Mouse (Mus musculus) spleen, postnatal 36 days (tissue): ENCODE results near the gene Slc38a9.
A peak's percentile ranks its signal among the peaks of the same experiment; 100 is the strongest.

ENCODE experiments used
- DNase-seq, 2 experiments: peaks; one replicate each; pipeline ENCODE4 v3.0.0; 2022; ENCODE audit warnings: low spot score in 2 of 2, mixed read lengths in 1 of 2

The Slc38a9 gene

DNA sequence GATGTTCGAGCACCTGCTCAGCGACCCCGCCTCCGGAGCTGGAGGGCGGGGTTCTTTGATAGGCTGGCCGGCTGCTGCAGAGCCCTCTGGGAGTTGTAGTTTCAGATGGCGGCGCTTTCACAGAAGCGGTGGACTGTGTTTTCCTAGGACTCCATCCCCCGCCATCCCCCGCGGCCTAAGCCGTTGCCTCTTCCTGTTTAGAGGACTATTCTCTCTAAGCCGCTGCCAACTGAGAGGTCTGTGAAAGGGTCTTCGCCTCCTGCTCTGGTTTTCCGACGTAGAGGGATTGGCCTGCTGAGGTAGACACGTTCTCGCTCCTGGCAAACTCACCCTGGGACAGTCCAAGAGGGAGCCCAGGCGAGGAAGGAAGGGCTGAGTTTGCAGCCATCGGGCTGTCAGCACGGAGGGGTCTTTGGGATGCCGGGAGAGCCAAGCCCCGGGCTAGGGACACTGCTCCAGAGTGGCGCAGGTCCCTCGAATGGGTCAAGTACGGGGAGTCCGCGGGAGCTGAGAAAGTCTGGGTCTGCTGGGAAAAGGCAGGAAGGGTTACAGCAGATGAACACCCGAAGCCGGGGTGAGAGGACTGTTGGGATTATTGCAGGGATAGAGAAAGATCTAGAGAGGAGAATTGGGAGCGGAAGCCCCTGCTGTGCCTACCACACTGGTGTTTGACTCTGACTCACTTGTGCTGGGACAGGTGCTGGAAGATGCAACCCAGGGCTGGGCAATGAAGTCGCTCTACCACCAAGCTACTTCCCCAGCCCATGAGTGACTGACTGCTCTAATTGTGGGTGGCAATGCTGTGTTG, at the start of gene Slc38a9:
Slc38a9 (plus strand) TSS at position 178 of the 808 bp plus-strand sequence.
- peak; percentile 94 for DNase-seq

DNA sequence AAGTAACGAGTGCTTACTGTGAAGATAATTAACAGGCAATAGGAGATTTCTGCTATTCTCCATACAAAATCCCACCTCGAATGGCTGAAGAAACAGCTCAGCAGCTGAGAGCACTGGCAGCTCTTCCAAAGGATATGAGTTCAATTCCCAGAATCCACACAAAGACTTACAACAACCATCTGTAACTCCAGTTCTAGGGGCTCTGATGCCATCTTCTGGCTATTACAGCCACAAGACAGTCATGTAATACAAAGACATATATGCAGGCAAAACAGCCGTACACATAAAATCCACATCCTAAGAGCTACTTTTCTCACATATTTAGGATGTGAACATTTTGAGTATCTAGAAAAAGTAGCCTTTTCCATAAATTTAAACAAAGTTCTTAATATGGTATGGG, 39.0 kb upstream of the Slc38a9 start:
- DNase-seq: no peak

DNA sequence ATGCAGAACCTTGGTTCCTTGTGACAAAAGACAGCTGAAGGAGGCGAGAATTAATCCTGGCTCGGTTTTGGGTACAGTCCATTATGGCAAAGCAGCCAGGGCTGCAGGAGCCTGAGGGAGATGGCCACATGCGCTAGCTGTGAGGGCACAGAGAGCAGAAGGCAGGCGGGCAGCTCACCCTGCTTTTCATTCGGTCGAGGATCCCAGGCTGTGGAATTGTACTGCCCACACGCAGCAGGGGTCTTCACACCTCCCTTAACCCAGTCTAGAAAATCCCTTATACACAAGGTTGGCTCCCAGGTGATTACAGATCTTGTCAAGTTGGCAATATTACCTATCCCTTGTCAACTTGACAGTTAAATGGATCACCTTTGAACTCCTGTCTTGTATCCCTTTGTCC, 36.9 kb upstream of the Slc38a9 start:
- no peak for DNase-seq

DNA sequence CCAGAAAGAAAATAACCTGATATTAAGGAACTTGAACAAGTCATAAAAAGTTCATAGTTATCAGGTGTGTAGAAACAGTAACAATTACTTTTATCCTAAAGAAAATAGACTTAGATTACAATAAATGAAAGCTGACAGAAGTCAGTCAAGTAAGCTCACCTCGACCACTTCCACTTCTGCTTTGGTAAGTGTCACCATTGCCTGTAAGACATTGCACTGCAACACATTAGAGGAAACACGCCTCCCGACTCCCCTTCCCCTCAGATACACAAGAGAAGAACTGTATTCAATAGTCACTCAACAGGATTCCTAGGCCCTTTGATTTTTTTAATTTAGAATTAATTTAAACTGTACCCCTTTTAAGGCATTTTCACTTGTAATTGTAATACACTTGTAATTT, 35.9 kb upstream of the Slc38a9 start:
- DNase-seq: peak in 1 of 2 experiments; percentile 19

DNA sequence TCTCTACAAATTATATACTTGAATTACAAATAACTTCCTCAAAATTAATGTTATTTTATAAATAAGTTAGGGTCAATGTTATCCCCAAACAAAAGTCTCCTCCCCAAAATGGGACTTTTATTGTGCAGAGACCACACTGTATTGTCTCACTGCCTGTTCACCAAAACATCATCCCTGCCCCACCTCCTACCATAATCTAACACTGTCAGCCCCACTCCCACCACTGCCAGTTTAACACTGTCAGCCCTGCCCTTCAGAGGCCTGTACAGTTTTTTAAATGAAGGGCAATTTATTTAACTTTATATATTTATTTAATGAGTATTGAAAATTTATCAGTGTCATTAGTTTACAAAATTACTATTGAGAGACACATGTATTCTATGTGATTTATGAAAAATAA, 35.0 kb upstream of the Slc38a9 start:
- no peak for DNase-seq

DNA sequence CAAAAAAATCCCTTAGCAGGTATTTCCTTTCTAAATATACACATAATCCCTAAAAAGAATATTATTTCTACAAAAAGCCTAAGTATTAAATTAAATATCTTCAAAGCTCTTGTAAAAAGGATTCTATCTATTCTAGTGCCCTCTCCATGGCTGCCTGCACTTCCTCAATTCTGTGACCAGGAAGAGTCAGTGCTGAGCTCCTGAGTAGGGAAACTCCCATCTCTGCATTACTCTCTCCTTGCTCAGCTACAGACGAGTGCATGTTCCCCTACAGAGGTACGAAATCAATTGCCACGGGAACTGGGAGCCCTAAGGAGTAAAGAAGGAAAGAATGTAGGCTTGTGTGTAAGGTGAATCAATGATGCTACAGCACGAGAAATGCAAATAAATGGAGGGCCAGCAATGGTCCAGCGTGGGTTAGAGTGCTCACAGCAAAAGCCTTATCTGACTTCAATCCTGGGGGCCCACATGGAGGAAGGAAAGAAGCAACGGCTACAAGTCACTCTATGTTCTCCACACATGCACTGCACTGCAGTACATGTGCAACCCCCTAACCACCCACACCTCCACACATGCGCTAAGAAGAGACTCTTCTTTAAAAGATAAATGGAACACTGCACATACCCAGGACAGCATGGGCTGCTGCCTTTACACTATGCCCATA, 25.2 kb upstream of the Slc38a9 start:
- DNase-seq: no peak

DNA sequence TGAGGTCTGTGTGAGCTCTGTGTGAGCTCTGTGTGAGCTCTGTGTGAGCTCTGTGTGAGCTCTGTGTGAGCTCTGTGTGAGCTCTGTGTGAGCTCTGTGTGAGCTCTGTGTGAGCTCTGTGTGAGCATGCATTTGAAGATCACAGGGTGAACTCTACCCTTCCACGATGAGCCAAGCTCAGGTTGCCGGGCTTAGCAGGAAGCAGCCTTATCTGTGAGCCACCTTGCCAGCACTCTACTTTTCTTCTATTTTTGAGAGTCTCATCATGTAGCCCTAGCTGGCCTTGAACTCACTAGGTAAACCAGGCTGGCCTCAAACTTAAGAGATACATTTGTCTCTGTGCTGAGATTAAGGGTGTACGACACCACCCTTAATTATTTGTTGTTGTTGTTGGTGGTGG, 24.1 kb upstream of the Slc38a9 start:
- no peak for DNase-seq

DNA sequence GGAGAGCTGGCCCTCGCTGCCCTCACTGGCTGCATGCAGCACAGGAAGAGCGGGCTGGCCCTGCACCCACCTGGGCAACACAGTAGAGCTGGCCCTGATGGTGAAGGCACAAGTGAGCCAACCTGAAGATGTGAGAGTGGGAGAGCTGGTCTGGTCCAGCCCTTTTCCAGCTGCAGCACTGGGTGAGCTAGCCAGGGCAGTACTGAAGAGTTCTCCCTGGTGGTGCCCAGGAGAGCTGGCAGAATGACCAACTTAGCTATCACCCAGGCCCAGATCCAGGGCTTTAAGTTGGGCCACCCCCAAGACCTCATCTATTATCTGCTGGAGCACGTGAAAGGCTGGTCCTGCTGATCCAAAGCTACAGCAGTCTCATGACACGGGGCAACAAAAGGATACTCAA, 21.4 kb upstream of the Slc38a9 start:
- peak; percentile 18 to 42 for DNase-seq

DNA sequence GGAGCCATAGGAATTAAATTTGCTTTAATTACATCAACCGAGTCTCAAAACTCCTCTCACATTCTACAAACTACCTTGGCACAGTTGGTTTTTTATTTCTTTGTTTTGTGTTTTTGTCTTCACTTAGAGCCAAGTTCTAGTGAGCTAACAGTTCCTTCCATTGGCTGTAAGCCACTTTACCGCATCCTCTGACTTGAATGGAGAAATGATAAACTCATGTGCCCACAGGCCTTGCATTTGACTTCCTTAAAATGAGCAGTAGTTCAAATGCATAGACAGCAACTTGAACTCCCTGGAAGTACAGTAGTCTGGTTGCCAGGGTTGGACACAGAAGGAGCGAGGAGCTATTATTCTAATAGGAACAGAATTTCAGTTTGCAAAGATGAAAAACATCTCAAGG, 17.7 kb upstream of the Slc38a9 start:
- no peak for DNase-seq

DNA sequence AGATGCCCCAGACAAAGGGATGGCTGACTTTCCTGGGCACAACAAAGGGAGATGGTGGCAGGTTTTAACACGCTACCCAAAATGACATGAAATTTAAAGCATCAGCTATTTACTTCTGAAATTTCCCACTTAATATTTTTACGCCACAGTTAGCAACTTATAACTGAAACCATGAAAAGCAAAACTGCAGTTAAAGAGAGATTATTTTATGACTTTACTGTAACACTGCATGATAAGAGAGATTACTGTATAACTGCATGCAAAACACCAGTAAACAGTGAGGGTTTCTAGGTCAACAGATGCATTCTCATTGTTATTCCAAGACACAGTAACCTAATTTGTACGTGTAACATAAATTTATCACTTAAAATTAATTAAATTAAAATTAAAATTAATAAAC, 15.6 kb upstream of the Slc38a9 start:
- DNase-seq: no peak

DNA sequence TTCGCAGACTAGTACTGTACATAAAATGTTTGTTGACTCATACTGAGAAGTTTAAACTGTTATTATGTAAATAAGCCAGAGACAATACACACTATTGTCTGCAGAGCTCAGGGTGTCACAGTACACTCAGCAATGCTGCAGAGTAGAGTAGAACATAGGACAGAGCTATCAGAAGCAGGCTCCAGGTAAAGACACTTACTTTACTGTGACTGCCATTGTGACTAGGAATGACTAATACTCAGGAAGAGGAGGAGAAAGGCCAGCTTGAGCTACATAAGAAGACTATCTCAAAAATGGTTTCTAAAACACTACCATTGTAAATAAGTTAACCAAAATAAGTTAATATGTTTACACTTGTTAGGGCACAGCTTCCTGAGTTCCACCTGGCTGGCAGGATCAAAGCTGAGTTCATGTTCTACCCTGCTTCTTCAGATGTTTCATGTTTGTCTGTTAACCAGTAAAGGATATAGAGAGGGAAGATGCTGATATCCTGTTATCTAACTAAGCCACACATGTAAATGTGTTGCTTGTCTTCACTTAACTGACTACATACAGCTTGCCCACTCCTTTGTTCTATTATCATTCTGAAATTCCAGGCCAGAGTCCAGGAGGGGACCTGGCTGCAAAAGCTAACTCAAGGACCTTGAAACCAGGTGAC, 14.9 kb upstream of the Slc38a9 start:
- DNase-seq: no peak

DNA sequence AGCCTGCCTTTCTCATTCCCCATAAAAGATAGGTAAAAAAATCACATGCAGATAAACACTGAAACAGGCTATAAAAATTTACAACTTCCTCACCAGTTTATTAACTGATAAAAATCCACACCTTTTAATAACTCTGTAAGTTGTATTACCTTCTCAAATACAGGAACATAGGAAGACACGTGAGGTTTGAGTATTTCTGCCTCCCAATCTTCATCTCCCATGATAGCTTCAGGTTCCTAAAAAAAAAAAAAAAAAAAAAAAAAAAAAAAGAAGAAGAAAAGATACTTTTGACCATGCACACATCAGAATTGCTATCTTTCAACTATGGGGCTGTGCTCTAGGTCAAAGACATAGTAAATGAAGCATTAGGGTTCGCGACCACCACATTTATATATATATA, 9.4 kb upstream of the Slc38a9 start:
- no peak for DNase-seq

DNA sequence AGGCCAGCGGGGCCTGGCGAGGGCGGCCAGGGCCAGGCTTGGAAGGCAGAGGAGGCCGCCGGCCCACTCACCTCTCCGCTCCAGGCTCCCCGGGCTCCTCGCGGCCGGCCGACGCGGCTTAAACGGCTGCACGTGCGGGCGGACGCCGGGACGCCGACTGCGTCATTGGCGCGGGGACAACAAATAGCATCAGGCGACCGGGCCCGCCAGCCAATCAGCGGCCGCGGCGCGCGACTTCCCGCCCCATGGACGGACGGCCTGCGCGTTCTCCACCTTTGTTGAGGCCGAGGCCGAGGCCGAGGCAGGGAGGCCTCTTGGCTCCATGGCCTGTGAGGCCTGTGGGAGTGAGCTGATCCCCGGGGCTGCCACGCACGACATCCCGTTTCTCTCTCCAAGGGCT, 8.3 kb upstream of the Slc38a9 start, which contains the start of gene Ddx4:
Ddx4 (minus strand) TSS at position 271 of the 400 bp plus-strand sequence.
- DNase-seq: no peak

DNA sequence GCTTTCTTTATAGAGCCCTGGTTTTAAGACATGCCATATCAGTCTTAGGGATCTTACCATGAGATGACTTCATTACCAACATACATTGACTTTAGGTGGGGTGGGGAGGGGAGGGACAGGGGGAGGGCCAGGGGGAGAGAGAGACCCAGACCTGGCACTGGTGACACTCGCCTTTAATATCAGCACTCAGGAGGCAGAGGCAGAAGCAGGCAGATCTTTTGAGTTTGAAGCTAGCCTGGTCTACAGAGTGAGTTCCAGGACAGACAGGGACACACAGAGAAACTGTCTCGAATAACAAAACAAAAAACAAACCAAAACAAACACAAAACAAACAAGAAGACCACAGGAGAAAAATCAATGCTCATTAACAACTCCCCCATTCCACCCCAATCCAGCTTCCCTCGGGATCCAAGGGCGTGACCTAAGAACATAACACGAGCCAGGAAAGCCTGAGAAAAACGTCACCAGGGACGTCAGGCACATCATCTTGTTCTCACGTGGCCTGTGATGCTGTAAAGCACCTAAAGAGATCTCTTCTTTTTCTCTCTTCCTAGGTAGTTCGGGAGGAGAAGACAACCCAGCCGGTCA, 471 bp upstream of the Slc38a9 start:
- no peak for DNase-seq

DNA sequence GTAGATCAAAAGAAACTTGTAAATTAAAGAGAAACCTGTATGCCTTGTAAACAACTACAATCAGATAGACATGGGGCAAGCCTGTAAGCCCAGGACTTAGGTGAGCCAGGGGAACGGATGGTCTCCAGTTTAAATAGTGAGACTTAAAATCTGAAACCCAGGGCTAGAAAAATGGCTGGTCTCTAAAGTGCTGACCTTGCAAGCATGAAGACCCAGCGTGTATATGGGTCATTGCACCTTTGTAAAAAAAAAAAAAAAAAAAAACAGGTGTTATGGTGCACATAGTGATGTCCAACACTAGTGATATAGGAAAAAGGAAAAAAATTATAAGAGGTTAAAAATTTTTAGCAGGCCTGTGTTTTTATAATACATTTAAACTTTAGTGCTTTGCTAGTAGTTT, 1.1 kb downstream of the Slc38a9 start:
- no peak for DNase-seq

DNA sequence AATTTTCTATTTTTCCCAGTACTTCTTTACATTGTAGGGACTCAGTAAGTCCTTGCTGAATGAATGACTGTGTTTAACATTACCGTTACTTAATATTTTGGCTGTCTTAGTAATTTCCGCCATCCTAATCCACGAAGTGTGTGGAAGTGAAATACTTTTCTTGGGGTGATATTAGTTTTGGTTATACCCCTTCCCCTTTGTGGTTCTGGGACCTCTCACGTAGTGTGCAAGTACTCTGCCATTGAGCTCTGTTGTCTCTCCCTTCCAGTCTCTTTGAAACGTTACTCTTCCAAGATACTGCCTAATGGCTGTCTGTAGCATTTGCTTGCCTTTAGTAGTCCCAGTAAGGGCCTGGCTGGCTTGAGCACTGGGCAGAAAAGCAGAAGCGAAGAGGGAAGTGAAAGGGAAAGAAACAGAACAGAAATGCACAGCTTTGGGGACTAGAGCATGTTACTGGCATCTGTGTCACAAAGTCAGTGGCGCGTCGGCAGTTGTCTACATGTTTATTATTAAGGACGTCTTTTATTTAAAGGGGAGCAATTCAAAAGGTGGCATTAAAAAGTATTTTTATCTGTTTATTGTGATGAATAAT, 6.0 kb downstream of the Slc38a9 start:
- peak; percentile 73 to 77 for DNase-seq

DNA sequence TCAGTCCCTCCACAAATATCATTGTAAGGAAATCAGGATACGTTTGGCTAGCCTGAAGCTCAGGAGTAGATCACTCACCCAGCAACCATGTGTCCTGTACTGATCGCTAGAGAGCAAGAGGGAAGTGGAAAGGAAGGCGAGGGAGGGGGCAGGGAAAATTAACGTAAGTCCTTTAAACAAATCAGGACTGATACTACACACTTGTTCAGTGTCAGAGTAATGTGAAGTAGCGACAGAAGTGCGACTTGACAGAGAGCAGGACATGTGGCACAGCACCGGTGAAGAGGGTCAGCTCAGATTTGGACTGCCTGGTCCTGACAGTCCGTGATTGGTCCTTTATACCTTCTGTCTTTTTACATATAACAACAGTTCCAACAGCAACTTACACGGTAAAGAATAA, 6.7 kb downstream of the Slc38a9 start:
- DNase-seq: peak; percentile 53 to 65

DNA sequence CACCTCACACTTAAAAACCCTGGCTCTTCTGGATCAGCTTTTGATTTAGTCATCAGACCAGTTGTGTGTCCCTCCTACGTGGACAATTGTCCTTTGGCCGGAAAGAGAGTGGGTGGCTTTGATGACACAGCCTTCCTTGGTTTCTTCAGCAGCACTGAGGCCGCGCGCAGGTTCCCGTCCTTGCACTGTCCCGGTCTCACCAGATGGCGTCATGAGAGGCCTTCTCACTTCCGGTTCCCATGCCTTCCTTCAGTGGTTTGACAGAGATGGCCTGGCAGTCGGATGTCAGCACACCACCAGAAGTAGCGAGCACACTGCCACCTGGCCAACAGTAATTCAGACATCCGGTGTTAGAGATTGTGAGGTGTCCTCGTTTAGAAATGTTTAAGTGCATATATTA, 11.2 kb downstream of the Slc38a9 start:
- no peak for DNase-seq

DNA sequence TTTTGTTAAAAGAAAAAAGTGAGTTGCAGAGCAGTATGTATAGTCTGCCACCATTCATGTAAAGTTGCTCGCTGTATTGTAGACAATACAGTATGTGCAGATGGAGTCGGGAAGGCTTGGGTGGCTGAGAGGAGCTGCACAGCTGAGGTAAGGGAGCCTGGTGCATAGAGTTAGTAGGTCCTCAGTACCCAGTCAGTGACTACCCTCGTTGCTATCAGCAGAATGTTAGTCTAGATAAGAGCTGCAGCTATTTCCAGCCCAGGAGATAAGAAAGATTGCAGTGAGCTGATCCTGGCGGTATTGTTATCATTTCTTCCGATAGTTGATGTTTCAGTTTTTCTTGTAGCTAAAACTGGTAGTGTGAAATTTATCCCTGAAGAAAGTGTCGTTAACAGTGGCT, 12.2 kb downstream of the Slc38a9 start:
- DNase-seq: no peak

DNA sequence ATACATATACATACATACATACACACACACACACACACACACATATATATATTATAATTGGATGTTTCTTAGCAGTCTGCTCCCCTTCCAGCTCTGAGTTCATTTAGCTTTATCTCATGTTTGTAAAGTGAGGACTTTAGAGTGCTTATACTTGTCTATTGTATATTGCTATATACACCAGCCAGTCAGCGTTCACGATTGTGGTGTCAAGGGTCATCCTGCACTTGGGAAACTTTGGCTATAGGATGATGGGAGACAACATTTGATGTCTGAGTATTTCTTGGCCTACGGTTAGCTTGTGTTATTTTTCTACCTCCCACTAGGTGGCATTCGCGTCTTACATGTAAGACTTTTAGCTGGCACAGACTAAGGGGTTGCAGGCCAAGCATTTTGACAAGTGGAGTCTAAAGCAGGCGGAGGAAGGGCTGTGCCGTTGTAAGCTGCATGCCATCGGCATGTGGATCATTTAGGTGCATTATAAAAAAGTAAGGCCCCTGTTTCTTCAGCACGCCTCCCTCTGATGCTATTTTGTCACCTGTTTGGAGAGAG, 13.4 kb downstream of the Slc38a9 start:
- DNase-seq: peak; percentile 48 to 55

DNA sequence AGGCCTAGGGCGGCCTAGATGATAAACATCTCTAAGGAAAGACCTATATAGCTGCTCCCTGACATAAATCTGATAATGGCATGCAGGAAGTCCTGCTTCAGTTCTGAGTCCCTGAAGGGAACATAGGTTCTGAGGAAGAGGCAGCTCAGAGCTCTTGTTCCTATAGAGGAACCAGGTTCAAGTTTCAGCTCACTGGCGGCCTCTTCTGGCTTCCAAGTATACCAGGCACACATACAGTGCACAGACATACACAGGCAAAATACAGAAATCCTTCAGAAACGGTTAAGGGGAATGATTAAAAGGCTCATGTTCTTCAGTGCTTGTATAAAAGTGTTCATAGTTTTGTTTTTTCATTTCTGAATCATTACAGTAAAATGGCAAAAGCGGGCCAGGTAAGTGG, 17.6 kb downstream of the Slc38a9 start:
- DNase-seq: peak in 1 of 2 experiments; percentile 15

DNA sequence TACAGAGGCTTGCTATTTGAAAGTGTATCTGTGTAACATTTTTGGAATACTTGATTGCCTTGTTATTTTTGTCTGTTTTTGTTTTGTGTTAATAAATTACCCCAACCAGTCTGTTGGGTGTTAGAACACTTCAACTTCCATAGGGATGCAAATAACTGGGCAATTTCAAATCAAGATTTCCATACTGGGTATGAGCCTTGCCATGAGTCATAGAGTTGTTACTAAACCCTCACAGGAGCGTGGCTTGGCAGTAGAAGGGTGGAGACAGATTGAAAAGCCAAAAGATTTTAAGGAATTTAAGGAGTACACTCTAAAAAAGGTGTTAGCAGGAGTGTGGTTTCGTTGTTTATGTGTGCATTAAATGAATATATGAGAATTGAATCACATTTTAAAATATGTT, 22.8 kb downstream of the Slc38a9 start:
- DNase-seq: no peak
